Mouse (Mus musculus) heart, postnatal 0 days (tissue): ENCODE data around the gene Gzma. TPM values are rescaled to one million over a fixed set of nuclear protein-coding genes. Genes with fewer than 3 reads are reported as not detected.

Source experiments
- ATAC-seq: fragments of 200-750 bp; cut with Nextera tagmentation; 2 replicates; pipeline ENCODE4 v1.8.0; 2017; ENCODE audit warnings: low read depth, moderate number of reproducible peaks, moderate library complexity; ENCODE audit not compliant: insufficient read depth
- DNase-seq: peaks from one replicate; pipeline ENCODE4 v3.0.0-alpha.2; 2016; ENCODE audit warnings: low spot score
- H3K27ac ChIP-seq: fragments of 300-500 bp; sonication (generic); 2 replicates; pipeline ENCODE4 v1.5.1; 2014; ENCODE audit warnings: low read depth, mild to moderate bottlenecking
- H3K27me3 ChIP-seq: fragments of 300-500 bp; sonication (generic); 2 replicates; pipeline ENCODE4 v1.6.1; 2014; ENCODE audit warnings: low read length, mixed read lengths; ENCODE audit not compliant: control insufficient read depth, insufficient read depth
- H3K36me3 ChIP-seq: fragments of 300-500 bp; sonication (generic); replicated peaks from 2 replicates; pipeline ENCODE4 v1.6.1; 2014; ENCODE audit warnings: low read length, mixed read lengths; ENCODE audit not compliant: control insufficient read depth, insufficient read depth
- H3K4me1 ChIP-seq: fragments of 300-500 bp; sonication (generic); 2 replicates; pipeline ENCODE4 v1.6.1; 2014; ENCODE audit warnings: antibody characterized with exemption; ENCODE audit not compliant: control insufficient read depth, insufficient read depth
- H3K4me2 ChIP-seq: fragments of 300-500 bp; sonication (generic); 2 replicates; pipeline ENCODE4 v1.6.1; 2014; ENCODE audit warnings: low read depth, mild to moderate bottlenecking, low read length, moderate library complexity
- H3K4me3 ChIP-seq: fragments of 300-500 bp; sonication (generic); 2 replicates; pipeline ENCODE4 v1.5.1; 2014; ENCODE audit warnings: low read depth, low read length
- H3K9ac ChIP-seq: fragments of 300-500 bp; sonication (generic); replicated peaks from 2 replicates; pipeline ENCODE4 v1.6.1; 2014; ENCODE audit warnings: low read depth, low read length, mixed read lengths
- H3K9me3 ChIP-seq: fragments of 300-500 bp; sonication (generic); replicated peaks from 2 replicates; pipeline ENCODE4 v1.6.1; 2016; ENCODE audit warnings: low read length; ENCODE audit not compliant: control insufficient read depth
- CTCF ChIP-seq: IDR thresholded peaks from 2 replicates; pipeline ENCODE4 v1.5.1; 2016; ENCODE audit warnings: antibody characterized with exemption, control low read depth, low read depth
- EP300 ChIP-seq: IDR thresholded peaks from 2 replicates; pipeline ENCODE4 v1.6.1; 2016; ENCODE audit warnings: antibody characterized with exemption, low read depth
- whole genome bisulfite sequencing: fragments of 180-500 bp; shearing (Covaris S2); extraction: QIAGEN DNeasy Blood & Tissue Kit; methylation state at CpG from one replicate; pipeline ENCODE4 v1.1.7; 2014; 5-methylcytosine and 5-hydroxymethylcytosine counted together
- polyA plus RNA-seq: library from polyadenylated mRNA; unstranded; fragments of >200 nt; fragmentation: Nextera tagmentation; extraction: Ambion mirVana; gene quantifications from 2 replicates; pipeline ENCODE4 v1.2.1, GENCODE M21; 2015
- total RNA-seq: library from RNA; depleted of rRNA; stranded (reverse); fragments of >200 nt; gene quantifications from 2 replicates; pipeline ENCODE4 v1.2.3, GENCODE M21; 2014; ENCODE audit warnings: low replicate concordance; rRNA removed

Gzma gene
- total RNA-seq (12.4 TPM in 1 of 2 replicates, not detected in the other), polyA plus RNA-seq (0.31 and 0.36 TPM in 2 replicates)

DNA sequence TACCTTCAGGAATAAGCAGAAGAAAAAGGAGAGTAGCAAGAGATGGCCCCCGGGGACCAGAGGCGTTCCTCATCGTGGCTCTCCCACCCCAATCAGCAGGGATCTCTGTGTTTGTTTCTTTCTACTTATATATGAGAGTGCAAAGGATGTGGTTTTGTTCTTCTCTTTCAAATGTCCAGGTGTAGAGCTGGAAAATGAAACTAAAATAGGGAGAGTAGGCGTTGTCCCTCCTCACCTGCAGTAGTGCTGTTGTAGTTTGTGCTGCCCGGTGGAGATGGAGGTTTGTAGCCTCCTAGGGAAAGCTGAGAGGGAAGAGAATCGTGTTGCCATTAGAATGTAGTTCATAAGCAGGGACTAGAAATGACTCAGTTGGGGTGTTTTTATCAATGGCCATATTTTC is at the start of gene Gzma:
TSS of gene Gzma (minus strand) at position 103 of the 400 bp plus-strand sequence.
- H3K4me3 ChIP-seq = no peak within 1 kb of the TSS
- no peak within 1 kb of the TSS for H3K9ac ChIP-seq
- H3K36me3 ChIP-seq = no peaks in the 10 kb centered on the region
- H3K4me1 ChIP-seq = no peaks in the 10 kb centered on the region
- H3K9me3 ChIP-seq = no peaks in the 10 kb centered on the region
- TF ChIP-seq EP300 (no peak), CTCF (no peak)
- WGBS = 79% methylated on average over 6 of the region's 6 CpGs
- DNase-seq (no peak), ATAC-seq (no peak)
- H3K27ac ChIP-seq = no peak within 1 kb of the TSS
- H3K27me3 ChIP-seq = no peaks in the 10 kb centered on the region
- H3K4me2 ChIP-seq = no peak within 1 kb of the TSS; the same call in 1 of the 2 replicates

GRCm38 (mm10) chr13:113139597-113139996 is 38.8 kb upstream of the Gzma start:
- no peak for TF ChIP-seq CTCF
- TF ChIP-seq EP300 = no peak
- DNase-seq (no peak), ATAC-seq (no peak)
- no peaks in the 10 kb centered on the region for H3K4me1 ChIP-seq
- WGBS = 80% methylated on average over 1 of the region's 1 CpGs
- no peak overlapping the region for H3K4me3 ChIP-seq
- no peak overlapping the region for H3K9ac ChIP-seq
- no peak overlapping the region for H3K27ac ChIP-seq
- H3K36me3 ChIP-seq = no peaks in the 10 kb centered on the region
- H3K9me3 ChIP-seq = no peaks in the 10 kb centered on the region
- no peaks in the 10 kb centered on the region for H3K27me3 ChIP-seq
- H3K4me2 ChIP-seq = no peak overlapping the region

DNA sequence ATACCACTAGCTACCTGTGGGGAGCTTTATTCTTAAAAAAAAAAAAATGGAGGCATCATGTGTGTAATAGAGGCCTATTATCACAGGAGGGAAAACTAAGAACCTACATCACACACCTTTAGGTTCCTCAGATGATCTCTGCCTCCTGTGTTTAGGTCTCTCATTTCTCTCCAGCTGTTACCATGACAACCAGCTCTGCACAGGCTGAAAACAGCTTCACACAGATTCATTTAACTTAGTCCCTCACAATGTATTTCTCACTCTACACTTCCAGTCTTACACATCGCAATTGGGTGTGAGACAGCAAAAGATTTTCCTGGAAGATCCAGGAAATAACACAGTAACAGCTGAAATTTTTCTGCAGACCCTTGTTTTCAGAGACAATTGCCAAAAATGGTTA is 29.2 kb upstream of the Gzma start:
- Histone ChIP-seq H3K27me3 (no peaks in the 10 kb centered on the region), H3K4me1 (no peaks in the 10 kb centered on the region), H3K4me2 (no peak overlapping the region), H3K27ac (no peak overlapping the region), H3K9ac (no peak overlapping the region), H3K4me3 (no peak overlapping the region), H3K9me3 (no peaks in the 10 kb centered on the region), H3K36me3 (no peaks in the 10 kb centered on the region)
- ATAC-seq (no peak), DNase-seq (no peak)
- TF ChIP-seq EP300 = no peak
- 77% methylated on average over 1 of the region's 1 CpGs for WGBS

GRCm38 (mm10) chr13:113121326-113121725 is 20.5 kb upstream of the Gzma start:
- TF ChIP-seq CTCF (no peak), EP300 (no peak)

GRCm38 (mm10) chr13:113120324-113121237 is 19.8 kb upstream of the Gzma start:
- no peak for ATAC-seq
- Histone ChIP-seq H3K36me3 (no peaks in the 10 kb centered on the region), H3K4me2 (no peak overlapping the region), H3K9me3 (no peaks in the 10 kb centered on the region), H3K4me1 (no peaks in the 10 kb centered on the region), H3K27me3 (no peaks in the 10 kb centered on the region), H3K27ac (no peak overlapping the region), H3K9ac (no peak overlapping the region), H3K4me3 (no peak overlapping the region)
- TF ChIP-seq CTCF = no peak
- TF ChIP-seq EP300 = no peak
- 80% methylated on average over 17 of the region's 17 CpGs for WGBS
- DNase-seq = no peak

More at GRCm38 (mm10) chr13:113121326-113121725, 20.5 kb upstream of the Gzma start:
- Histone ChIP-seq H3K4me2 (no peak overlapping the region), H3K9ac (no peak overlapping the region), H3K4me3 (no peak overlapping the region), H3K9me3 (no peaks in the 10 kb centered on the region), H3K27ac (no peak overlapping the region), H3K36me3 (no peaks in the 10 kb centered on the region), H3K27me3 (no peaks in the 10 kb centered on the region), H3K4me1 (no peaks in the 10 kb centered on the region)
- DNase-seq (no peak), ATAC-seq (no peak)
- 86% methylated on average over 14 of the region's 14 CpGs for WGBS
